Mouse (Mus musculus): ENCODE results near the gene C1qb. TPM values are rescaled to one million over a fixed set of nuclear protein-coding genes. Genes with fewer than 3 reads are reported as not detected.

Gene C1qb
- polyA plus RNA-seq, 1 experiment from 2014 or later, result 46.7 TPM

DNA sequence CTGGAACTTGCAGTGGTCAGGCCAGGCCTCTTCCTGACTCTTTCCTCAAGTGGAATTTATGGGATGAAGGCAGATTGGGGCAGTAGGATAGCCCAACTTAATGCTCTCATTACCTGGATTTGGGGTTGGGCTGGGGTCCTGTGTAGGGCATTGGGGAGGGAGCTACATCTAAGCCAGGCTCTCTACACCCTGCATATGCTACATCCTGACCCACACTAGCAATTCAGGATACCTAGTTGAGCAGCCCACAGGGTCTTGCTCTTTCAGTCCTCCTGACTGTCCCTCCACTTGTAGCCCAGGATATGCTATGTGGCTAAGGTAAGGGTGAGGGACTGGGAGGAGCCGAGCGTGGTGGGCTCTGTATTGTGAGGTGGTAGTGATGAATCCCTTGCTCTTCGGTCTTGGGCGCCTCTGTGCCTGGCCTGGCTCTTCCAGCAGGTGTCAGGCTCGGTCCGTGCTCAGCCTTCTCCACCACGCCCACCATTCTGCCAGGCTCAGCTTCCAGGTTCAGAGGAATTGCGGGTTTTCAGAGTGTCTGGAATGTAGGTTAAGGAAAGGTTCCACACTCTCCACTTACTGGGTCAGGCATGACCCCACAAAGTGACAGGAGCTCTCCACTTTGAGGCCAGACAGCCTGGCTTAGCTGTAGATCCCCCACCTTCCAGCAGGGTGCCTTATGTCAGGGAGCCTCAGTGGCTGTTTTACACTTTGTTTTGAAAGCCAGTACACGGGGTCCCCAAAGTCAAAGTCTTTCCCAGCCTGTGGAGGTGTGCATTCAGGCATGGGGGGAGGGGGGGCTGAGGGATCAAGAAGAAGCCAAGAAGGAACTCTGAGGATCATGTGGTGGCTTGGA lies 7.9 kb upstream of the C1qb start:
- no peak overlapping the region for H3K27ac ChIP-seq (replicated peaks in 1 of 2; ENCODE audit: control insufficient read depth in 1 of 2, insufficient read depth in 1 of 2, low read depth in 2 of 2, low read length in 2 of 2)
- H3K36me3 ChIP-seq (ENCODE audit: control insufficient read depth, insufficient read depth, low read length), result no peaks in the 10 kb centered on the region
- H3K4me2 ChIP-seq (ENCODE audit: low read length), result no peak overlapping the region
- no peaks in the 10 kb centered on the region for H3K9me3 ChIP-seq (ENCODE audit: control insufficient read depth, low read length)
- no peak overlapping the region for H3K9ac ChIP-seq (ENCODE audit: low read length)
- no peak for ATAC-seq (ENCODE audit: insufficient number of reproducible peaks, insufficient read depth, low FRiP score, low read depth)
- H3K4me1 ChIP-seq (ENCODE audit: control insufficient read depth in 2 of 2, insufficient read depth in 2 of 2, low read length in 2 of 2), result no peaks in the 10 kb centered on the region
- H3K27me3 ChIP-seq (ENCODE audit: control insufficient read depth, insufficient read depth, low read length), result peaks cover 76% of the 10 kb centered on the region
- no peak overlapping the region for H3K4me3 ChIP-seq (ENCODE audit: control insufficient read depth in 1 of 2, insufficient read depth in 1 of 2, low read depth in 1 of 2, low read length in 2 of 2)
- WGBS, result 6% methylated on average over 9 of the region's 9 CpGs

DNA sequence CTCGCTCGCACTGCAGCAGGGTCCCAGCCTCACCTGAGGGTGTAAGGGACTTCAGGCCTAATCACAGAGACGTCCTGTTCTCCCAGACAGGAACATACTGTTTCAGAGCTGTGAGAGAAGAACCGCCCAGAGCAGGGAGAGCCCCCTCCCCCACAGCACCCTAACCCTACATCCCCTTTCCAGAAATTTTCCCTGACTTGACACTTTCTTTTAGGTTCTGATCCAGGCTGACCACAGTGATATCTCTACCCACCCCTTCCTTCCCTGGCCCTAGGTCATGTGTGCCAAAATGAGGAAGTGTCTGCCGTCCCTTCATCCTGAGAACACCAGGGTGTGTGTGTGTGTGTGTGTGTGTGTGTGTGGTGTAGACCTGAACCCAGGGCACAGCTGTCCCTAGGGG lies 6.8 kb upstream of the C1qb start, which contains the start of gene C1qc:
C1qc (minus strand) TSS at position 255 of the 400 bp plus-strand sequence.
- Histone ChIP-seq H3K9me3 (ENCODE audit: control insufficient read depth, low read length) (no peaks in the 10 kb centered on the region), H3K4me2 (ENCODE audit: low read length) (no peak within 1 kb of the TSS), H3K4me3 (ENCODE audit: control insufficient read depth in 1 of 2, insufficient read depth in 1 of 2, low read depth in 1 of 2, low read length in 2 of 2) (no peak within 1 kb of the TSS), H3K27ac (replicated peaks in 1 of 2; ENCODE audit: control insufficient read depth in 1 of 2, insufficient read depth in 1 of 2, low read depth in 2 of 2, low read length in 2 of 2) (no peak within 1 kb of the TSS), H3K4me1 (ENCODE audit: control insufficient read depth in 2 of 2, insufficient read depth in 2 of 2, low read length in 2 of 2) (no peaks in the 10 kb centered on the region), H3K36me3 (ENCODE audit: control insufficient read depth, insufficient read depth, low read length) (no peaks in the 10 kb centered on the region), H3K27me3 (ENCODE audit: control insufficient read depth, insufficient read depth, low read length) (peaks cover 67% of the 10 kb centered on the region), H3K9ac (ENCODE audit: low read length) (no peak within 1 kb of the TSS)
- WGBS, result 50% methylated on average over 5 of the region's 5 CpGs
- no peak for ATAC-seq (ENCODE audit: insufficient number of reproducible peaks, insufficient read depth, low FRiP score, low read depth)

DNA sequence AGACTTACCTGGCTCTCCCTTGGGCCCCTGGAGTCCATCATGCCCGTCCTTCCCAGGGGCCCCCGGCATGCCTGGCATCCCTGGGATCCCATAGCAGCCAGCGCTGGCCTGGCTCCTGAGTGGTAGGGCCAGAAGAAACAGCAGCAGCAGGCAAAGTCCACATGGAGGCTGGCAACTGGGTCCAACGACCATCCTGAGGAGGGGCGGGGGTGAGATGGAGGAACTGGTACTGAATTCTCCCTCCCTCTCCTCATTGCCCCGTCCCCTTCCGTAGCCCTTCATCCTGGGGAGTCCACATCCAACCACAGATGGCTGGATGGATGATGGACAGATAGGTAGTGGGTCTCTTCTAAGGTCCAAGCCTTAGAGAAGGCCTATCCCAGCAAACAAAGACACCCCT lies 6.4 kb upstream of the C1qb start:
- Histone ChIP-seq H3K36me3 (ENCODE audit: control insufficient read depth, insufficient read depth, low read length) (no peaks in the 10 kb centered on the region), H3K9me3 (ENCODE audit: control insufficient read depth, low read length) (no peaks in the 10 kb centered on the region), H3K4me1 (ENCODE audit: control insufficient read depth in 2 of 2, insufficient read depth in 2 of 2, low read length in 2 of 2) (no peaks in the 10 kb centered on the region), H3K4me2 (ENCODE audit: low read length) (no peak overlapping the region), H3K9ac (ENCODE audit: low read length) (no peak overlapping the region), H3K27me3 (ENCODE audit: control insufficient read depth, insufficient read depth, low read length) (peaks cover 64% of the 10 kb centered on the region), H3K27ac (replicated peaks in 1 of 2; ENCODE audit: control insufficient read depth in 1 of 2, insufficient read depth in 1 of 2, low read depth in 2 of 2, low read length in 2 of 2) (no peak overlapping the region), H3K4me3 (ENCODE audit: control insufficient read depth in 1 of 2, insufficient read depth in 1 of 2, low read depth in 1 of 2, low read length in 2 of 2) (no peak overlapping the region)
- no peak for ATAC-seq (ENCODE audit: insufficient number of reproducible peaks, insufficient read depth, low FRiP score, low read depth)
- 49% methylated on average over 7 of the region's 7 CpGs for WGBS

DNA sequence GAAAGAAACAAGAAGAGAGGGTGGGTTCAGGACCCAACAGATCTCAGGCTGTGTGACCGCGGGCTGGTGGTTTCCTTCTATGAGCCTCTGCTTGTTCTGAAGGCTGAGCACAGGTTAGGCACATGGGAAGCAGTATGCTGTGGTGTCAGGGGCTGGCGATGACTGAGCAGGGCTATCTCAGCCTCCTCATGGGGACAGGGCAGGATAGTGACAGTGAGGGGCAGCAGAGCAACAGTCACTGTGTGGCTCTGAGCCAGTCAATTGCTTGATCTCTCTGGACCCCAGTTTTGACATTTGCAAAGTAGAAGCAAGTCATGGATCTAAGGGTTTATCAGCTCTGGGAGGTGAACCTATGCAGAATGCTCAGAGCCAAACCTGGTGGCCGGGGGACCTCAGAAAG lies 5.1 kb upstream of the C1qb start:
- no peak for ATAC-seq (ENCODE audit: insufficient number of reproducible peaks, insufficient read depth, low FRiP score, low read depth)
- H3K4me2 ChIP-seq (ENCODE audit: low read length), result no peak overlapping the region
- no peaks in the 10 kb centered on the region for H3K9me3 ChIP-seq (ENCODE audit: control insufficient read depth, low read length)
- no peak overlapping the region for H3K27ac ChIP-seq (replicated peaks in 1 of 2; ENCODE audit: control insufficient read depth in 1 of 2, insufficient read depth in 1 of 2, low read depth in 2 of 2, low read length in 2 of 2)
- H3K36me3 ChIP-seq (ENCODE audit: control insufficient read depth, insufficient read depth, low read length), result no peaks in the 10 kb centered on the region
- H3K9ac ChIP-seq (ENCODE audit: low read length), result no peak overlapping the region
- no peaks in the 10 kb centered on the region for H3K4me1 ChIP-seq (ENCODE audit: control insufficient read depth in 2 of 2, insufficient read depth in 2 of 2, low read length in 2 of 2)
- 75% methylated on average over 4 of the region's 4 CpGs for WGBS
- peaks cover 54% of the 10 kb centered on the region for H3K27me3 ChIP-seq (ENCODE audit: control insufficient read depth, insufficient read depth, low read length)
- H3K4me3 ChIP-seq (ENCODE audit: control insufficient read depth in 1 of 2, insufficient read depth in 1 of 2, low read depth in 1 of 2, low read length in 2 of 2), result no peak overlapping the region

DNA sequence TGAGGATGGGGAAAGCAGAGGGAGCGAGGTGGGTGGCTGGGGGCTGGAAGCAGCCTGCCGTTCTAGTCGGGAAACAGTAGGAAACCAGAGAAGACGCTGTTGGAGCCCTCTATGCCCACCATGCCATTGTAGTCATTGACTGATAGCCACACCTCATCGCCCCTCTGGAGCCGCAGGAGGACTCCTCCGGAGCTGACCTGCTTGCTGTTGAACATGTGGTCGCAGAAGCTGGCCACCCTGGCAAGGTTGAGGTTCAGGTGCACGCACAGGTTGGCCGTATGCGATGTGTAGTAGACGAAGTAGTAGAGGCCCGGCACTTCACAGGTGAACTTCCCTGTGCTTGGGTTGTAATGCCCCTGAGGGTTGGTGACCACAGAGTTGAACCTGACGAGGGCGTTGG lies 4.0 kb upstream of the C1qb start:
- WGBS, result 84% methylated on average over 15 of the region's 15 CpGs
- Histone ChIP-seq H3K36me3 (ENCODE audit: control insufficient read depth, insufficient read depth, low read length) (no peaks in the 10 kb centered on the region), H3K4me2 (ENCODE audit: low read length) (no peak overlapping the region), H3K9ac (ENCODE audit: low read length) (no peak overlapping the region), H3K4me3 (ENCODE audit: control insufficient read depth in 1 of 2, insufficient read depth in 1 of 2, low read depth in 1 of 2, low read length in 2 of 2) (no peak overlapping the region), H3K27me3 (ENCODE audit: control insufficient read depth, insufficient read depth, low read length) (peaks cover 48% of the 10 kb centered on the region), H3K4me1 (ENCODE audit: control insufficient read depth in 2 of 2, insufficient read depth in 2 of 2, low read length in 2 of 2) (no peaks in the 10 kb centered on the region), H3K9me3 (ENCODE audit: control insufficient read depth, low read length) (no peaks in the 10 kb centered on the region), H3K27ac (replicated peaks in 1 of 2; ENCODE audit: control insufficient read depth in 1 of 2, insufficient read depth in 1 of 2, low read depth in 2 of 2, low read length in 2 of 2) (no peak overlapping the region)
- ATAC-seq (ENCODE audit: insufficient number of reproducible peaks, insufficient read depth, low FRiP score, low read depth), result no peak

DNA sequence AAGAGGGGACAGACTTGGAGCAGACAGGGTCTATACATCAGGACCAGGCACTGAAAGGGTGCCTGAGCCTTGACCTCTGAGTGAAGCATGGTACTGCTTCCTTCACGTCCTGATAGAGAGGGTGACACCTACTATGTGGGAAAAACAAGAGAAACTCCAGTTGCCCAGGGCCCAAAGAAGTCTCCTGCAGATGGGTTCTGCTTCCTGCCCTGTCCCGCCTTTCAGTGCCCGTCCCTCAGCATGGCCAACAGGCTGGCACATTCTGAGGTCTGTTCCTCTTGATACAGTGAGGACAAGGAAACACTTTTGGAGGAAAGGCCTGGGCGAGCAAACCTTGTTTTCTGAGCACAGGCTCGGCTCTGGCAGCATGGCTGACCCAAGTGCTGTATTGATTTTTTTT lies 1.7 kb upstream of the C1qb start:
- Histone ChIP-seq H3K9ac (ENCODE audit: low read length) (no peak overlapping the region), H3K9me3 (ENCODE audit: control insufficient read depth, low read length) (no peaks in the 10 kb centered on the region), H3K4me2 (ENCODE audit: low read length) (no peak overlapping the region), H3K4me3 (ENCODE audit: control insufficient read depth in 1 of 2, insufficient read depth in 1 of 2, low read depth in 1 of 2, low read length in 2 of 2) (no peak overlapping the region), H3K27me3 (ENCODE audit: control insufficient read depth, insufficient read depth, low read length) (peaks cover 27% of the 10 kb centered on the region), H3K36me3 (ENCODE audit: control insufficient read depth, insufficient read depth, low read length) (no peaks in the 10 kb centered on the region), H3K27ac (replicated peaks in 1 of 2; ENCODE audit: control insufficient read depth in 1 of 2, insufficient read depth in 1 of 2, low read depth in 2 of 2, low read length in 2 of 2) (no peak overlapping the region), H3K4me1 (ENCODE audit: control insufficient read depth in 2 of 2, insufficient read depth in 2 of 2, low read length in 2 of 2) (no peaks in the 10 kb centered on the region)
- ATAC-seq (ENCODE audit: insufficient number of reproducible peaks, insufficient read depth, low FRiP score, low read depth), result no peak
- 59% methylated on average over 5 of the region's 5 CpGs for WGBS

DNA sequence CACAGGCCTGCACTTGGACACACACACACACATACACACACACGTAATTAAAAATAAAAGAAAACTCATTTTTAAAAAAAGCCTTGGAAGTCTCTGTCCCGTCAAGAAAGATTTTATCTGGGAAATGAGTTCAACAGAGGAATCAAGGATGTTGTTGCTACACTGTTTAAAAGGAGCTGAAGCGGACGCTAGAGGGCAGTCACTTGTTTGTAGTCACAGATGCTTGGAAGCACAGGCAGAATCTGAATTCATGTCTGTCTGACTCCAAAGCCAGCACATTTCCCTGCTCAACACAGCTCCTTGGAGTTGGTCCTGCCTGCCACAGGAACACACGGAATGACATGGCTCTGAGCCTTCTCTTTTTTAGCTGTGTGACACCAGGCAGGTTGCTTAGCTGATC lies 7.4 kb downstream of the C1qb start:
- Histone ChIP-seq H3K4me2 (ENCODE audit: low read length) (no peak overlapping the region), H3K9ac (ENCODE audit: low read length) (no peak overlapping the region), H3K36me3 (ENCODE audit: control insufficient read depth, insufficient read depth, low read length) (no peaks in the 10 kb centered on the region), H3K27me3 (ENCODE audit: control insufficient read depth, insufficient read depth, low read length) (peaks cover 20% of the 10 kb centered on the region), H3K9me3 (ENCODE audit: control insufficient read depth, low read length) (no peaks in the 10 kb centered on the region), H3K4me1 (ENCODE audit: control insufficient read depth in 2 of 2, insufficient read depth in 2 of 2, low read length in 2 of 2) (no peaks in the 10 kb centered on the region), H3K27ac (replicated peaks in 1 of 2; ENCODE audit: control insufficient read depth in 1 of 2, insufficient read depth in 1 of 2, low read depth in 2 of 2, low read length in 2 of 2) (no peak overlapping the region), H3K4me3 (ENCODE audit: control insufficient read depth in 1 of 2, insufficient read depth in 1 of 2, low read depth in 1 of 2, low read length in 2 of 2) (no peak overlapping the region)
- ATAC-seq (ENCODE audit: insufficient number of reproducible peaks, insufficient read depth, low FRiP score, low read depth), result no peak
- 19% methylated on average over 5 of the region's 5 CpGs for WGBS

DNA sequence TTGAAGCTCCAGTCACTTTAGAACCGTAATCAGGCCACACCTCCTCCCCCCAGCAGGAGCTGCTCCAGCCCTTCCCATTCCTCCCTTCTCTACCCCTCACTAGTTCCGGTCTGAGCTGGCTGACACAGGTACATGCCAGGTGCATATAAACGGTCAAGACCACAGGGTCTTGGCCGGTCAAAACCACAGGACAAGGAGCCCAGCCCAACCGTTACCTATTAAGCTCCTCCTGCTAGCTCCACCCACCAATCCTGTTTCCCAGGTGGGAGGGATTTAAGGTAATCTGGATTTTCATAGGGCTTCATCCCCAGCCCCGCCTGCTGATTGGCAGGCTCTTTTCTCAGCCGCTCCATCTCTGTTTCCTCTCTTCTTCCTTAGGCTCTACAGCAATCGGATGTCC lies 7.8 kb downstream of the C1qb start:
- Histone ChIP-seq H3K4me2 (ENCODE audit: low read length) (no peak overlapping the region), H3K27ac (replicated peaks in 1 of 2; ENCODE audit: control insufficient read depth in 1 of 2, insufficient read depth in 1 of 2, low read depth in 2 of 2, low read length in 2 of 2) (no peak overlapping the region), H3K4me3 (ENCODE audit: control insufficient read depth in 1 of 2, insufficient read depth in 1 of 2, low read depth in 1 of 2, low read length in 2 of 2) (no peak overlapping the region), H3K9ac (ENCODE audit: low read length) (no peak overlapping the region), H3K27me3 (ENCODE audit: control insufficient read depth, insufficient read depth, low read length) (peaks cover 20% of the 10 kb centered on the region), H3K9me3 (ENCODE audit: control insufficient read depth, low read length) (no peaks in the 10 kb centered on the region), H3K36me3 (ENCODE audit: control insufficient read depth, insufficient read depth, low read length) (no peaks in the 10 kb centered on the region), H3K4me1 (ENCODE audit: control insufficient read depth in 2 of 2, insufficient read depth in 2 of 2, low read length in 2 of 2) (no peaks in the 10 kb centered on the region)
- no peak for ATAC-seq (ENCODE audit: insufficient number of reproducible peaks, insufficient read depth, low FRiP score, low read depth)
- 38% methylated on average over 8 of the region's 8 CpGs for WGBS

Data from heart, embryonic 14.5 days (tissue).